Mouse (Mus musculus): ENCODE measurements around the gene Ppme1.

Gene Ppme1

DNA sequence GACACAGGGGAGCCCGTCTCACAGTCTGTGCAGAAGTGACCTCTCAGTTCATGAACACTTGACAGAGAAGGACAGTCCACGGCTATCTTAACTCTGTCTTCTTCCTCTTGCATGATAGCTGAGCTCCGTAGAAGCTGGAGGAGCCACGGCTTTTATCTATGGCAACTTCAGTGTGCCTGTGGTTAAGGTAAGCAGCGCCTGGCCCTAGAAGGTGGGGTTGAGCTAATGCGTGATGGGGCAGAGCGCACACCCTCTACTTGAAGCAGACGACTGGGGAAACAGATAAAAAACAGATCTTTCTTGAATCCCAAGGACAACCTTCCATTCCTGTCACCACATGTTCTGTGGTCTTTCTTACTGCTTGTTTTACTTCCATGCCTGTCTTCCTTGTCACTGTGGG, 55.2 kb downstream of the Ppme1 start:
- no peaks in the 10 kb centered on the region for H3K36me3 ChIP-seq (ENCODE audit: insufficient read depth, low read length)
- no peak for TF ChIP-seq CTCF (conservative IDR thresholded peaks at IDR 0.05; ENCODE audit: low read length)
- TF ChIP-seq NANOG (IDR thresholded peaks at IDR 0.05; ENCODE audit: borderline replicate concordance, low read length): no peak
- H3K4me3 ChIP-seq (replicated peaks; ENCODE audit: low read length): no peak overlapping the region
- no peaks in the 10 kb centered on the region for H3K9me3 ChIP-seq (ENCODE audit: low read length)
- H3K27me3 ChIP-seq (ENCODE audit: insufficient read depth, low read length): 0 out of 2 replicates have a peak, but pooled peaks cover 4% of the 10 kb centered on the region
- peaks cover 13% of the 10 kb centered on the region for H3K4me1 ChIP-seq (replicated peaks; ENCODE audit: low read depth, low read length)

DNA sequence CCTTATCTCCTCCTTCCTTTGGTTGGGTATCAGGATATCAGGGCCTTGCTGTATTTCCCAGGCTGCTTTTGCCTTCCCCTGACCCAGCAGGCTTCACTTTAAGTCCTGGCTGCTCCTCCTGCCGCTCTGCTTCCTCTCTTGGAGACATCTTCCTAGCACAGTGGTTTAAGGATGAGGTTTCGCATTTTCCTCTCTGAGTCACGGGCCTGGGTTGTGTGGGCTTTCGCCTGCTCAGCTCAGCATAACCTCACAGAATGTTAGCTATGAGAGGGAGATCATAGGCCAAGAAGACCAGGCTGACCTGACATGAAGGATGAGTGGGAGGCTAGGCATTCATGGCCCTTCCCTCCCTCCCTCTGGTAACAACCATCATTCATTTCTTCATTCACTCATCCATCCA, 59.4 kb downstream of the Ppme1 start:
- no peaks in the 10 kb centered on the region for H3K9me3 ChIP-seq (ENCODE audit: low read length)
- H3K36me3 ChIP-seq (ENCODE audit: insufficient read depth, low read length): no peaks in the 10 kb centered on the region
- H3K4me3 ChIP-seq (replicated peaks; ENCODE audit: low read length): no peak overlapping the region
- peaks cover 8% of the 10 kb centered on the region; the same call in 1 of the 2 replicates for H3K27me3 ChIP-seq (ENCODE audit: insufficient read depth, low read length)
- no peak for TF ChIP-seq CTCF (conservative IDR thresholded peaks at IDR 0.05; ENCODE audit: low read length)
- no peak for TF ChIP-seq NANOG (IDR thresholded peaks at IDR 0.05; ENCODE audit: borderline replicate concordance, low read length)
- TF ChIP-seq POU5F1 (IDR thresholded peaks at IDR 0.05; ENCODE audit: borderline replicate concordance, low read length): no peak
- 0 out of 2 replicates have a peak, but pooled peaks cover 2% of the 10 kb centered on the region for H3K4me1 ChIP-seq (replicated peaks; ENCODE audit: low read depth, low read length)

DNA sequence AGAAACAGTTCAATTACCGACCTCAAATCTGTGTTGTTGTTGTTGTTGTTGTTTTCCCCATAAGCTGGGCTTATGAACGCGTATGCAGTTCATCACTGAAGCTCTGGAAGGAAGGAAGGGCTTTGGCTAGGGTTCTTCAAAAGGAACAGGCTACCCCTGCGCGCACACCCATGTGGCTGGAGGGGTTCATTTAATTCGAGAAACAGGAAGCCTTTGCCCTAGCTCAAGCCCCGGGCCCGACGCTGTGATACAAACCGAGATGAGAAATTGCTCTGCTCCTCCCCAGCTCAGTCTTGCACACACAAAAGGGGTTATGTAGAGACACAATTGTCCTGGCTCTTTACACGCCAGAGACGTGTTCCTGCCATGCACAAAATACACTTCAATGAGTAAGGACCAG, 61.8 kb downstream of the Ppme1 start:
- TF ChIP-seq NANOG (IDR thresholded peaks at IDR 0.05; ENCODE audit: borderline replicate concordance, low read length) (no peak), POU5F1 (IDR thresholded peaks at IDR 0.05; ENCODE audit: borderline replicate concordance, low read length) (no peak), CTCF (conservative IDR thresholded peaks at IDR 0.05; ENCODE audit: low read length) (no peak)
- Histone ChIP-seq H3K27me3 (ENCODE audit: insufficient read depth, low read length) (peaks cover 4% of the 10 kb centered on the region; the same call in 1 of the 2 replicates), H3K4me3 (replicated peaks; ENCODE audit: low read length) (no peak overlapping the region)

DNA sequence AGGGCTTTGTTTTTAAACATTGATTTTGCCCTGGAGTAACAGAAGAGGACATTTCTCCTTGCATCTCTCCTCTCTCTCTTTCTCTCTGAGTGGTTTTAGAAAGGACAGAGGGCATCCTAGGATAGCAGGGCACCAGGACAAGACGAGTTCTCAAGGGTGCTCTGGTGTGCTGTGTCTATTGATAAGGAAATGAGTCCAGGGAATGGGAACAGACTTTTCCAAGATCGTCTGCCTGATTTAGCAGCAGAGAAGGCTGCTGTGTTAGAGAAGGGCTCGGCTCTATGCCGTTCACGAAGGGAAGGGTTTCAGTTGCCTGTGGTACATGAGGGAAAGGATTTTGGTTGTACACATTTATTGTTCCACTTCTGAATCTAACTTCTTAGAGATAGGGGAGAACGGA, 62.4 kb downstream of the Ppme1 start:
- TF ChIP-seq NANOG (IDR thresholded peaks at IDR 0.05; ENCODE audit: borderline replicate concordance, low read length): no peak
- TF ChIP-seq CTCF (conservative IDR thresholded peaks at IDR 0.05; ENCODE audit: low read length): no peak
- TF ChIP-seq POU5F1 (IDR thresholded peaks at IDR 0.05; ENCODE audit: borderline replicate concordance, low read length): no peak
- Histone ChIP-seq H3K27me3 (ENCODE audit: insufficient read depth, low read length) (peaks cover 3% of the 10 kb centered on the region; the same call in 1 of the 2 replicates), H3K4me3 (replicated peaks; ENCODE audit: low read length) (no peak overlapping the region), H3K4me1 (replicated peaks; ENCODE audit: low read depth, low read length) (no peaks in the 10 kb centered on the region), H3K36me3 (ENCODE audit: insufficient read depth, low read length) (no peaks in the 10 kb centered on the region), H3K9me3 (ENCODE audit: low read length) (no peaks in the 10 kb centered on the region)

More for the DNA sequence above, 61.8 kb downstream of the Ppme1 start:
- Histone ChIP-seq H3K36me3 (ENCODE audit: insufficient read depth, low read length) (no peaks in the 10 kb centered on the region), H3K4me1 (replicated peaks; ENCODE audit: low read depth, low read length) (no peaks in the 10 kb centered on the region), H3K9me3 (ENCODE audit: low read length) (no peaks in the 10 kb centered on the region)

DNA sequence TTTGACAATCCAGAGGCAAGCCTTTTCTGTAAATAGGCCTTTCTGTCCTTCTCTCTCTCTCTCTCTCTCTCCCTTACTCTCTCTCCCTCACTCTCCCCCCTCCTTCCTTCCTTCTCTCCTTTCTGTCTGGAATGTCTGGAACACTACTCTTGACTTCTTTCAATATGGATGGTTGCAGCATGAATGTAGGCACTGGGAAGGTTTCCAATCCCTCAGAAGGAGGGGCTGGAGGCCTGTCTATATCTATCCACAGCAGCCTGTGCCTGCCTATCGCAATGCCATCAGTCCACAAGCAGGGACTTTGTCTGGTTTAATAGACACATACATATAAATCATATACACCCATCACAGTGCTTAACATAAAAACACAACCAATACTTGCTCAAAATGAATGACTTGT, 62.9 kb downstream of the Ppme1 start:
- TF ChIP-seq POU5F1 (IDR thresholded peaks at IDR 0.05; ENCODE audit: borderline replicate concordance, low read length): no peak
- Histone ChIP-seq H3K27me3 (ENCODE audit: insufficient read depth, low read length) (peaks cover 3% of the 10 kb centered on the region; the same call in 1 of the 2 replicates), H3K36me3 (ENCODE audit: insufficient read depth, low read length) (no peaks in the 10 kb centered on the region), H3K4me3 (replicated peaks; ENCODE audit: low read length) (no peak overlapping the region), H3K4me1 (replicated peaks; ENCODE audit: low read depth, low read length) (no peaks in the 10 kb centered on the region), H3K9me3 (ENCODE audit: low read length) (no peaks in the 10 kb centered on the region)

DNA sequence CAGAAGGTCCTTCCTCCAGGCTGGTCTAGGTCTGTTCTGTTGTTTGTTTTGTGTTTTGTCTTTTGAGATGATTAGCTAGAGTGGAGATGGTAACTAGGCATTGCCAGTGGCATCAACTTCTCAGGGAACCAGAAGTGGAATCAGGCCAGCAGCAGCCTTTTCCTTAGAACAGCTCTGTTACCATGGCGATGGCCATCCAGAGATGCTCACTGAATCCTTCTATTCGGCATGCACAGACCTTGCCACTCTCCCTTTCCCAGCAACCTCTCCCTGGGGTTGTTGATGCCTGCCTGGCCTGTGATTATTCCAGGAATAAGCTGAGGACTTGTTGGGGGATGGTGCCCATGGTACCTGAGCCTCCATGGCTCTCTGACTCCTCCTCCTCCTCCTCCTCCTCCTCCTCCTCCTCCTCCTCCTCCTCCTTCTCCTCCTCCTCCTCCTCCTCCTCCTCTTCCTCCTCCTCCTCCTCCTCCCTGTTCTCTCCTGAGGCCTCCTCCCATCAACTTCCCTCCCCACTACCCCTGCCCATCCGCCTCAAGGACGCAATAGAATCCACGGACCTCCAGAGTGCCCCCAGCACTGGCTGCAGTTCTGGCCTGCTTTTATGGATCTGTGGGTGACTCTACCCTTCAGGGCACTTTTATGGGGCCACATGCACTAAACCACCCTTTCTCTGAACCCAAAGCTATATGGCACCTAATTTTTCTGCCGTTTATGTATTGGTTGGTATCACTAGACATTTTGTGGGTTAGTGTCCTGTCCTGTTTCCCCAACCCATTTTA, 64.0 kb downstream of the Ppme1 start:
- no peaks in the 10 kb centered on the region for H3K36me3 ChIP-seq (ENCODE audit: insufficient read depth, low read length)
- H3K4me1 ChIP-seq (replicated peaks; ENCODE audit: low read depth, low read length): no peaks in the 10 kb centered on the region
- no peak overlapping the region for H3K4me3 ChIP-seq (replicated peaks; ENCODE audit: low read length)
- no peaks in the 10 kb centered on the region for H3K9me3 ChIP-seq (ENCODE audit: low read length)
- peaks cover 3% of the 10 kb centered on the region; the same call in 1 of the 2 replicates for H3K27me3 ChIP-seq (ENCODE audit: insufficient read depth, low read length)
- TF ChIP-seq NANOG (IDR thresholded peaks at IDR 0.05; ENCODE audit: borderline replicate concordance, low read length) (no peak), CTCF (conservative IDR thresholded peaks at IDR 0.05; ENCODE audit: low read length) (no peak), POU5F1 (IDR thresholded peaks at IDR 0.05; ENCODE audit: borderline replicate concordance, low read length) (no peak)

DNA sequence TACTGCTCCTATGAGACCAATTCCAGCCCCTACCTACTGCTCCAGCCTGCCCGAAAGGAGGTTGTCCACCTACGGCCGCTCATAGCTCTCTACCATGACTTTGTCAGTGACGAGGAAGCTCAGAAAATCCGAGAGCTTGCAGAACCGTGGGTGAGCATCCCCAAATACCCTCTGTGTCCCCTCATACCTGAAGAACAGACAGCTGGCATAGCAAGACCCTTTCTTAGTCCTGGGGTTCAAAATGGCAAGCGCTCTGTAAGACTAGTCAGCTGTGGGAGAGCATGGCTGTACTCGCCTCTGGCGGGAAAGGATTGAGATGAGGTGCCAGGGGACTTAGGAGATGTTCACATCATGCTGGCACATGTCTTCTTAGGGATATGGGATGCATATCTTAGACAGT, 66.2 kb downstream of the Ppme1 start:
- no peaks in the 10 kb centered on the region for H3K36me3 ChIP-seq (ENCODE audit: insufficient read depth, low read length)
- no peaks in the 10 kb centered on the region for H3K4me1 ChIP-seq (replicated peaks; ENCODE audit: low read depth, low read length)
- no peaks in the 10 kb centered on the region for H3K9me3 ChIP-seq (ENCODE audit: low read length)
- no peak overlapping the region for H3K4me3 ChIP-seq (replicated peaks; ENCODE audit: low read length)
- peaks cover 3% of the 10 kb centered on the region; the same call in 1 of the 2 replicates for H3K27me3 ChIP-seq (ENCODE audit: insufficient read depth, low read length)
- no peak for TF ChIP-seq NANOG (IDR thresholded peaks at IDR 0.05; ENCODE audit: borderline replicate concordance, low read length)
- no peak for TF ChIP-seq POU5F1 (IDR thresholded peaks at IDR 0.05; ENCODE audit: borderline replicate concordance, low read length)
- TF ChIP-seq CTCF (conservative IDR thresholded peaks at IDR 0.05; ENCODE audit: low read length): no peak

DNA sequence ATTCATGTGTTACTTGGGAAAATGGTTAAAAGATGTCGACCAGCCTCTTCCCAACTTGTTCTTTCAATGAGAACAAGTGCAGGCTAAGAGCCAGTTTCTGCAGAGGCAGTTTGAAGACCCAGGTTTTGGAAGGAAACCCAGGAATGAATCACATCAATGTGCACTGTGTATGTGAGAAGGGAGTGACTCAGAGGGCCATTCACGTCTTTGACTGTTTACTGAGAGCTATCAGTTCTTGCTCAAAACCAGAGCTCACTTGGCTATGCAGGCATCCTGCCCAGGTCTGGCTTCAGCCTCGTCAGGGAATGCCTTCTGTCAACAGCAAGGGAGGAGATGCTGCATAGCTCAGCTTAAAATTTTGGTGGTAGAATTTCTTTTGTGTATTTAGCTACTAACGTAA, 69.8 kb downstream of the Ppme1 start:
- H3K9me3 ChIP-seq (ENCODE audit: low read length): no peaks in the 10 kb centered on the region
- no peak overlapping the region for H3K4me3 ChIP-seq (replicated peaks; ENCODE audit: low read length)
- no peak for TF ChIP-seq POU5F1 (IDR thresholded peaks at IDR 0.05; ENCODE audit: borderline replicate concordance, low read length)
- H3K36me3 ChIP-seq (ENCODE audit: insufficient read depth, low read length): no peaks in the 10 kb centered on the region
- no peaks in the 10 kb centered on the region for H3K27me3 ChIP-seq (ENCODE audit: insufficient read depth, low read length)
- H3K4me1 ChIP-seq (replicated peaks; ENCODE audit: low read depth, low read length): no peaks in the 10 kb centered on the region

DNA sequence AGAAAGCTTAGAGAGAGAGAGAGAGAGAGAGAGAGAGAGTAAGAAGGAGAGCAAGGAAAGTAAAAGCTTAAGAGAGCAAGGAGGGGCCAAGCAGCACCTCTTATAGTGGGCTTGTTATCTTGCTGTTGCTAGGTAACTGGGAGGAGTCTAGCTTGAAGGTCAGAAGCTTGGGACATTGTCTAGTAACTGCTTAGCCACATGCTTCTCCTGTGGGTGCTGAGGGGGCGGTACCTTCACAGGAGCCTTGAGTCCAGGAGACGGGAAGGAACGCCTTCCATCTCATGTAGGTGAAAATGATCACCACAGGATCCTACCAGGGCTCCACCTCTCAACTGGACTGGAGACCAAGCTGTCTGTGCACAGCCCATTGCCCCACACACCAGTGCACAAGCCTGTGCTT, 70.7 kb downstream of the Ppme1 start:
- H3K4me1 ChIP-seq (replicated peaks; ENCODE audit: low read depth, low read length): no peaks in the 10 kb centered on the region
- no peaks in the 10 kb centered on the region for H3K9me3 ChIP-seq (ENCODE audit: low read length)
- no peaks in the 10 kb centered on the region for H3K36me3 ChIP-seq (ENCODE audit: insufficient read depth, low read length)
- no peak overlapping the region for H3K4me3 ChIP-seq (replicated peaks; ENCODE audit: low read length)
- TF ChIP-seq CTCF (conservative IDR thresholded peaks at IDR 0.05; ENCODE audit: low read length): no peak
- no peak for TF ChIP-seq POU5F1 (IDR thresholded peaks at IDR 0.05; ENCODE audit: borderline replicate concordance, low read length)
- no peak for TF ChIP-seq NANOG (IDR thresholded peaks at IDR 0.05; ENCODE audit: borderline replicate concordance, low read length)
- H3K27me3 ChIP-seq (ENCODE audit: insufficient read depth, low read length): no peaks in the 10 kb centered on the region
